In the genomic region with DNA sequence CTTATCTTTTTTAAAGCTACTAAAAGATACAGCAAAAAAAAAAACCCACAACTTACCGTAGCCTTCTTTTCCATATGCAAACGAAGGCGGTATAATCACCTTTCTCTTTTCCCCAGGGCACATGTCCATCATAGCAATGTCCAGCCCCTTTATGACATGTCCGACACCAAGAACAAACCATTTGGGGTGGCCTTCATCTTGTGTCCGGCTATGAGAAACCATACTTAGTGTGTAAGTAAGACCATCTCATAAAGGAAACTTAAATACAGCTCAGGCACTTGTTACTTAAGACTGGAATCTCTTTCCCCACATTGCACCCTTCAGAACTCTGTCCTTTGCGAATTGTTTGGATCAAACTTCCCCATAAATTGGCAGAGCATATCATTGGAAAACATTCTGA, we compare ENCODE assay signal across 9 mouse cellular contexts. TPM values are rescaled to one million over a fixed set of nuclear protein-coding genes. Genes with fewer than 3 reads are reported as not detected.
DNase-seq lines count a peak whose midpoint lies in the region; ATAC-seq and TF ChIP-seq lines count a peak whose summit lies in the region.
"Had no signal": no experiment of that assay in that cellular context is flagged by ENCODE, and none has a peak within 500 bp of the region (broad histone marks: within the 10 kb centered on the region; RNA-seq: fewer than 3 reads in every experiment).

No protein-coding gene starts in this region.

- no peak for ATAC-seq in kidney, postnatal 0 days (replicated peaks; ENCODE audit: low FRiP score, low read depth)
- ATAC-seq in embryonic facial prominence, embryonic 13.5 days (ENCODE audit: insufficient number of reproducible peaks, insufficient read depth, low FRiP score, low TSS enrichment, low read depth): no peak
- no peak for ATAC-seq in intestine, embryonic 15.5 days
- ATAC-seq in midbrain, postnatal 0 days (ENCODE audit: low FRiP score): no peak

- no peaks in the 10 kb centered on the region for H3K9me3 ChIP-seq in kidney, postnatal 0 days (replicated peaks; ENCODE audit: low read length)
- H3K9me3 ChIP-seq in embryonic facial prominence, embryonic 13.5 days: no peaks in the 10 kb centered on the region
- no peaks in the 10 kb centered on the region for H3K9me3 ChIP-seq in intestine, embryonic 15.5 days
- H3K9me3 ChIP-seq in midbrain, postnatal 0 days (ENCODE audit: low read length): no peaks in the 10 kb centered on the region

- no peak for DNase-seq in kidney, postnatal 0 days (ENCODE audit: low spot score)
- no peak for DNase-seq in kidney, adult 18-20 months
- DNase-seq in midbrain, postnatal 0 days (ENCODE audit: low spot score): no peak
- DNase-seq in right cerebral cortex, postnatal 36 days (ENCODE audit: low spot score in 2 of 2): no peak
- DNase-seq in left cerebral cortex, postnatal 36 days (ENCODE audit: low spot score in 2 of 2): no peak
- no peak for DNase-seq in cerebellum, postnatal 14 days
- DNase-seq: spleen, adult 18-20 months had no signal

- 0 out of 2 replicates have a peak overlapping the region, but pooled peaks have one; percentile 63 for H3K9ac ChIP-seq in kidney, postnatal 0 days (ENCODE audit: low read depth, low read length)
- peak overlapping the region; percentile 76 for H3K9ac ChIP-seq in embryonic facial prominence, embryonic 13.5 days
- H3K9ac ChIP-seq in intestine, embryonic 15.5 days: no peak overlapping the region
- H3K9ac ChIP-seq in midbrain, postnatal 0 days (replicated peaks; ENCODE audit: low read length, poor library complexity, severe bottlenecking): no peak overlapping the region

- H3K27ac ChIP-seq in kidney, postnatal 0 days: 0 out of 2 replicates have a peak overlapping the region, but pooled peaks have one; percentile 88
- H3K27ac ChIP-seq in embryonic facial prominence, embryonic 13.5 days: 0 out of 2 replicates have a peak overlapping the region, but pooled peaks have one; percentile 83
- H3K27ac ChIP-seq in intestine, embryonic 15.5 days: no peak overlapping the region
- no peak overlapping the region for H3K27ac ChIP-seq in midbrain, postnatal 0 days (ENCODE audit: low read depth, low read length)

- 72% methylated on average over 6 of the region's 6 CpGs for WGBS in kidney, postnatal 0 days
- WGBS in embryonic facial prominence, embryonic 13.5 days: 89% methylated on average over 6 of the region's 6 CpGs
- WGBS in intestine, embryonic 15.5 days: 78% methylated on average over 6 of the region's 6 CpGs
- WGBS in midbrain, postnatal 0 days: 81% methylated on average over 6 of the region's 6 CpGs

- intact Hi-C loops in left cerebral cortex, postnatal 36 days (cut with DNase I): loop anchor here (2.0 kb wide), 1 partner anchor 23 kb away; a partner anchor contains a TSS

- peaks cover 10% of the 10 kb centered on the region; the same call in 1 of the 2 replicates for H3K4me1 ChIP-seq in kidney, postnatal 0 days (replicated peaks; ENCODE audit: insufficient read depth, low read length)
- H3K4me1 ChIP-seq in embryonic facial prominence, embryonic 13.5 days: peaks cover 21% of the 10 kb centered on the region
- H3K4me1 ChIP-seq in intestine, embryonic 15.5 days (replicated peaks): peaks cover 11% of the 10 kb centered on the region
- H3K4me1 ChIP-seq in midbrain, postnatal 0 days (ENCODE audit: insufficient read depth, low read length): peaks cover 7% of the 10 kb centered on the region

- H3K27me3 ChIP-seq in kidney, postnatal 0 days (ENCODE audit: insufficient read depth, low read length): no peaks in the 10 kb centered on the region
- no peaks in the 10 kb centered on the region for H3K27me3 ChIP-seq in embryonic facial prominence, embryonic 13.5 days
- no peaks in the 10 kb centered on the region for H3K27me3 ChIP-seq in intestine, embryonic 15.5 days (replicated peaks)
- H3K27me3 ChIP-seq in midbrain, postnatal 0 days (ENCODE audit: insufficient read depth, low read length): no peaks in the 10 kb centered on the region

- H3K36me3 ChIP-seq in kidney, postnatal 0 days (ENCODE audit: insufficient read depth, low read length): 0 out of 2 replicates have a peak, but pooled peaks cover 4% of the 10 kb centered on the region
- H3K36me3 ChIP-seq in embryonic facial prominence, embryonic 13.5 days: peaks cover 11% of the 10 kb centered on the region; the same call in 1 of the 2 replicates
- no peaks in the 10 kb centered on the region for H3K36me3 ChIP-seq in intestine, embryonic 15.5 days
- no peaks in the 10 kb centered on the region for H3K36me3 ChIP-seq in midbrain, postnatal 0 days (ENCODE audit: insufficient read depth, low read length)

- H3K4me3 ChIP-seq in kidney, postnatal 0 days (replicated peaks; ENCODE audit: low read depth, low read length): peak overlapping the region; percentile 50; the same call in 1 of the 2 replicates
- H3K4me3 ChIP-seq in embryonic facial prominence, embryonic 13.5 days: peak overlapping the region; percentile 56
- peak overlapping the region; percentile 45 for H3K4me3 ChIP-seq in intestine, embryonic 15.5 days (replicated peaks)
- H3K4me3 ChIP-seq in midbrain, postnatal 0 days (ENCODE audit: low read depth, low read length): no peak overlapping the region

- H3K4me2 ChIP-seq in kidney, postnatal 0 days (ENCODE audit: low read length): peak overlapping the region; percentile 70
- peak overlapping the region; percentile 69 for H3K4me2 ChIP-seq in embryonic facial prominence, embryonic 13.5 days
- peak overlapping the region; percentile 60 for H3K4me2 ChIP-seq in intestine, embryonic 15.5 days (replicated peaks)
- H3K4me2 ChIP-seq in midbrain, postnatal 0 days (ENCODE audit: low read depth, low read length, poor library complexity, severe bottlenecking): peak overlapping the region; percentile 7; the same call in 1 of the 2 replicates

- no peak for TF ChIP-seq CTCF in kidney, postnatal 0 days (IDR thresholded peaks at IDR 0.05; ENCODE audit: low read depth)
- TF ChIP-seq CTCF in midbrain, postnatal 0 days (IDR thresholded peaks at IDR 0.05): no peak

RNA-seq across cellular contexts. Expression of a gene that starts 1.3 kb away (rescaled TPM):
- polyA plus RNA-seq in kidney, postnatal 0 days (2015; fragmentation: Nextera tagmentation; extraction: Ambion mirVana): 67.6 and 67.8 TPM in 2 replicates
- 95.8 and 104 TPM in 2 replicates for polyA plus RNA-seq in embryonic facial prominence, embryonic 13.5 days (2015; fragmentation: Nextera tagmentation; extraction: Ambion mirVana)
- polyA plus RNA-seq in intestine, embryonic 15.5 days (2015; fragmentation: Nextera tagmentation; extraction: Ambion mirVana): 46.9 and 57.7 TPM in 2 replicates
- 7.8 and 11.9 TPM in 2 replicates for total RNA-seq in midbrain, postnatal 0 days (2014; rRNA removed)
- 11.6 and 13.5 TPM in 2 replicates for polyA plus RNA-seq in midbrain, postnatal 0 days (2015; fragmentation: Nextera tagmentation; extraction: Ambion mirVana)
- total RNA-seq in left cerebral cortex, postnatal 36 days (2021): 1 to 10 TPM; 3.6 to 6.1 TPM

RNA-seq across cellular contexts. Expression of a gene that starts 3.4 kb away (rescaled TPM):
- 16.2 and 16.3 TPM in 2 replicates for polyA plus RNA-seq in kidney, postnatal 0 days (2015; fragmentation: Nextera tagmentation; extraction: Ambion mirVana)
- polyA plus RNA-seq in embryonic facial prominence, embryonic 13.5 days (2015; fragmentation: Nextera tagmentation; extraction: Ambion mirVana): 6.8 and 10.3 TPM in 2 replicates
- 9.5 TPM in 2 replicates for polyA plus RNA-seq in intestine, embryonic 15.5 days (2015; fragmentation: Nextera tagmentation; extraction: Ambion mirVana)
- total RNA-seq in midbrain, postnatal 0 days (2014; rRNA removed): 19.9 and 22.1 TPM in 2 replicates
- 6.9 and 8.7 TPM in 2 replicates for polyA plus RNA-seq in midbrain, postnatal 0 days (2015; fragmentation: Nextera tagmentation; extraction: Ambion mirVana)
- total RNA-seq in left cerebral cortex, postnatal 36 days (2021): 10 to 100 TPM; 36.4 to 38.9 TPM

RNA-seq across cellular contexts. Expression of a gene that starts 23.4 kb away (rescaled TPM):
- polyA plus RNA-seq in kidney, postnatal 0 days (2015; fragmentation: Nextera tagmentation; extraction: Ambion mirVana): 2.9 and 3.0 TPM in 2 replicates
- polyA plus RNA-seq in embryonic facial prominence, embryonic 13.5 days (2015; fragmentation: Nextera tagmentation; extraction: Ambion mirVana): 0.45 TPM in 1 of 2 replicates, not detected in the other
- polyA plus RNA-seq in intestine, embryonic 15.5 days (2015; fragmentation: Nextera tagmentation; extraction: Ambion mirVana): 0.35 and 0.39 TPM in 2 replicates
- 0.19 TPM in 1 of 2 replicates, not detected in the other for total RNA-seq in midbrain, postnatal 0 days (2014; rRNA removed)
- polyA plus RNA-seq in midbrain, postnatal 0 days (2015; fragmentation: Nextera tagmentation; extraction: Ambion mirVana): 1.2 and 1.3 TPM in 2 replicates
- total RNA-seq in left cerebral cortex, postnatal 36 days (2021): under 1 TPM in 1 of 2 experiments, not detected in 1; 0.35 TPM

RNA-seq across cellular contexts. Expression of a gene that starts 23.8 kb away (rescaled TPM):
- 61.0 and 61.3 TPM in 2 replicates for polyA plus RNA-seq in kidney, postnatal 0 days (2015; fragmentation: Nextera tagmentation; extraction: Ambion mirVana)
- polyA plus RNA-seq in embryonic facial prominence, embryonic 13.5 days (2015; fragmentation: Nextera tagmentation; extraction: Ambion mirVana): 76.8 and 78.1 TPM in 2 replicates
- 42.3 and 45.6 TPM in 2 replicates for polyA plus RNA-seq in intestine, embryonic 15.5 days (2015; fragmentation: Nextera tagmentation; extraction: Ambion mirVana)
- 93.6 and 117 TPM in 2 replicates for total RNA-seq in midbrain, postnatal 0 days (2014; rRNA removed)
- polyA plus RNA-seq in midbrain, postnatal 0 days (2015; fragmentation: Nextera tagmentation; extraction: Ambion mirVana): 109 and 113 TPM in 2 replicates
- 10 to 100 TPM; 13.7 to 14.6 TPM for total RNA-seq in left cerebral cortex, postnatal 36 days (2021)

Comparison
In these comparisons a context has a peak if more than half of its experiments do, and no peak if none do; other contexts are left out.
1. H3K27ac ChIP-seq: peak in kidney, postnatal 0 days (single experiment) and embryonic facial prominence, embryonic 13.5 days (single experiment); none in intestine, embryonic 15.5 days (single experiment) and midbrain, postnatal 0 days (single experiment).
2. H3K4me2 ChIP-seq: peak in every context shown above with its lines; median percentile 70 in kidney, postnatal 0 days; 69 in embryonic facial prominence, embryonic 13.5 days; 60 in intestine, embryonic 15.5 days; 7 in midbrain, postnatal 0 days.
3. H3K9ac ChIP-seq: peak in kidney, postnatal 0 days (single experiment) and embryonic facial prominence, embryonic 13.5 days (single experiment); none in intestine, embryonic 15.5 days (single experiment) and midbrain, postnatal 0 days (single experiment).